Mouse (Mus musculus) cerebellum, postnatal 36 days (tissue): Measurements from ENCODE around the gene Pemt.
A peak's percentile ranks its signal among the peaks of the same experiment; 100 is the strongest.

Experiments
- DNase-seq, 2 experiments: peaks; one replicate each; pipeline ENCODE4 v3.0.0; 2021 to 2022; ENCODE audit warnings: mixed read lengths in 2 of 2

Pemt gene

GRCm38 (mm10) chr11:60046058-60046735, at the start of gene Pemt:
Pemt (minus strand) TSS chr11:60046489.
- DNase-seq, result peak; percentile 94 to 97

GRCm38 (mm10) chr11:60094909-60095810, 48.9 kb upstream of the Pemt start:
- no peak for DNase-seq

GRCm38 (mm10) chr11:60093984-60094587, 47.8 kb upstream of the Pemt start:
- DNase-seq, result no peak

- no peak for DNase-seq
These were observed 46.9 kb upstream of the Pemt start for GRCm38 (mm10) chr11:60093227-60093626.

GRCm38 (mm10) chr11:60091422-60091761, 45.1 kb upstream of the Pemt start:
- no peak for DNase-seq

GRCm38 (mm10) chr11:60090696-60091421, 44.6 kb upstream of the Pemt start:
- DNase-seq, result no peak

GRCm38 (mm10) chr11:60088947-60089346, 42.7 kb upstream of the Pemt start:
- peak in 1 of 2 experiments; percentile 55 for DNase-seq

GRCm38 (mm10) chr11:60086676-60087075, 40.4 kb upstream of the Pemt start:
- DNase-seq, result no peak

GRCm38 (mm10) chr11:60084589-60084988, 38.3 kb upstream of the Pemt start:
- peak; percentile 44 to 47 for DNase-seq

GRCm38 (mm10) chr11:60076790-60077189, 30.5 kb upstream of the Pemt start:
- peak; percentile 74 to 87 for DNase-seq

GRCm38 (mm10) chr11:60076183-60076582, 29.9 kb upstream of the Pemt start:
- DNase-seq, result no peak

GRCm38 (mm10) chr11:60073936-60074502, 27.7 kb upstream of the Pemt start:
- peak; percentile 62 to 79 for DNase-seq

- DNase-seq, result no peak
These were observed 26.8 kb upstream of the Pemt start for GRCm38 (mm10) chr11:60073121-60073520.

- DNase-seq, result no peak
These were observed 24.9 kb upstream of the Pemt start for GRCm38 (mm10) chr11:60071221-60071620.

- DNase-seq, result peak; percentile 51 to 56
These were observed 24.3 kb upstream of the Pemt start for GRCm38 (mm10) chr11:60070599-60070998.

GRCm38 (mm10) chr11:60068631-60069030, 22.3 kb upstream of the Pemt start:
- DNase-seq, result no peak

- DNase-seq, result no peak
These were observed 21.4 kb upstream of the Pemt start for GRCm38 (mm10) chr11:60067646-60068045.

- DNase-seq, result no peak
These were observed 19.0 kb upstream of the Pemt start for GRCm38 (mm10) chr11:60065267-60065666.

GRCm38 (mm10) chr11:60061504-60062006, 15.3 kb upstream of the Pemt start:
- DNase-seq, result no peak

- no peak for DNase-seq
These were observed 13.7 kb upstream of the Pemt start for GRCm38 (mm10) chr11:60060026-60060425.

- DNase-seq, result no peak
These were observed 12.2 kb upstream of the Pemt start for GRCm38 (mm10) chr11:60058441-60058840.

- DNase-seq, result no peak
These were observed 11.7 kb upstream of the Pemt start for GRCm38 (mm10) chr11:60057987-60058386.
